Mouse (Mus musculus) hindbrain, embryonic 11.5 days (tissue): ENCODE measurements around the gene Cdkn2b. TPM values are rescaled to one million over a fixed set of nuclear protein-coding genes. Genes with fewer than 3 reads are reported as not detected.

Experiments used
- ATAC-seq: fragments of 200-750 bp; cut with Nextera tagmentation; 2 replicates; pipeline ENCODE4 v1.8.0; 2017; ENCODE audit warnings: mild to moderate bottlenecking, moderate TSS enrichment, moderate library complexity; ENCODE audit not compliant: low FRiP score
- DNase-seq: peaks from one replicate; pipeline ENCODE4 v3.0.0-alpha.2; 2015; ENCODE audit warnings: low spot score
- H3K27ac ChIP-seq: fragments of 300-500 bp; sonication (generic); 2 replicates; pipeline ENCODE4 v1.5.1; 2014; ENCODE audit warnings: mild to moderate bottlenecking, low read depth, low read length
- H3K27me3 ChIP-seq: fragments of 300-500 bp; sonication (generic); 2 replicates; pipeline ENCODE4 v1.6.1; 2014; ENCODE audit warnings: mild to moderate bottlenecking, low read length, moderate library complexity, mixed read lengths; ENCODE audit not compliant: control insufficient read depth, insufficient read depth
- H3K36me3 ChIP-seq: fragments of 300-500 bp; sonication (generic); 2 replicates; pipeline ENCODE4 v1.6.1; 2014; ENCODE audit warnings: mild to moderate bottlenecking, low read length, moderate library complexity, mixed read lengths; ENCODE audit not compliant: control insufficient read depth, insufficient read depth
- H3K4me1 ChIP-seq: fragments of 300-500 bp; sonication (generic); replicated peaks from 2 replicates; pipeline ENCODE4 v1.6.1; 2014; ENCODE audit warnings: low read length, mixed read lengths; ENCODE audit not compliant: control insufficient read depth, insufficient read depth
- H3K4me2 ChIP-seq: fragments of 300-500 bp; sonication (generic); replicated peaks from 2 replicates; pipeline ENCODE4 v1.6.1; 2014; ENCODE audit warnings: mild to moderate bottlenecking, low read depth, low read length
- H3K4me3 ChIP-seq: fragments of 300-500 bp; sonication (generic); 2 replicates; pipeline ENCODE4 v1.5.1; 2014; ENCODE audit warnings: low read depth, low read length
- H3K9ac ChIP-seq: fragments of 300-500 bp; sonication (generic); 2 replicates; pipeline ENCODE4 v1.6.1; 2014; ENCODE audit warnings: low read depth, low read length
- H3K9me3 ChIP-seq: fragments of 300-500 bp; sonication (generic); 2 replicates; pipeline ENCODE4 v1.6.1; 2016; ENCODE audit warnings: low read length; ENCODE audit not compliant: control insufficient read depth
- WGBS: fragments of 180-500 bp; shearing (Covaris S2); extraction: QIAGEN DNeasy Blood & Tissue Kit; methylation state at CpG from one replicate; pipeline ENCODE4 v1.1.7; 2014; 5-methylcytosine and 5-hydroxymethylcytosine counted together
- polyA plus RNA-seq: library from polyadenylated mRNA; unstranded; fragments of >200 nt; fragmentation: Nextera tagmentation; extraction: Ambion mirVana; gene quantifications from 2 replicates; pipeline ENCODE4 v1.2.1, GENCODE M21; 2014

Cdkn2b gene
- polyA plus RNA-seq, 1 experiment from 2014 or later = 1.4 TPM

GRCm38 (mm10) chr4:89282036-89282566, 28.7 kb downstream of the Cdkn2b start:
- Histone ChIP-seq H3K27me3 (peaks cover 79% of the 10 kb centered on the region), H3K4me1 (peaks cover 2% of the 10 kb centered on the region; the same call in 1 of the 2 replicates), H3K9me3 (no peaks in the 10 kb centered on the region), H3K9ac (no peak overlapping the region), H3K27ac (no peak overlapping the region), H3K4me3 (0 out of 2 replicates have a peak overlapping the region, but pooled peaks have one; percentile 3), H3K4me2 (no peak overlapping the region; the same call in 1 of the 2 replicates), H3K36me3 (no peaks in the 10 kb centered on the region)
- under 1% methylated on average over 25 of the region's 25 CpGs for WGBS
- peak; percentile 88 for ATAC-seq
- DNase-seq = peak; percentile 67

GRCm38 (mm10) chr4:89281236-89281635, 29.6 kb downstream of the Cdkn2b start:
- Histone ChIP-seq H3K9me3 (no peaks in the 10 kb centered on the region), H3K36me3 (no peaks in the 10 kb centered on the region), H3K4me2 (no peak overlapping the region), H3K27ac (no peak overlapping the region), H3K4me1 (peaks cover 2% of the 10 kb centered on the region; the same call in 1 of the 2 replicates), H3K9ac (no peak overlapping the region), H3K27me3 (peaks cover 83% of the 10 kb centered on the region), H3K4me3 (no peak overlapping the region)
- 2% methylated on average over 7 of the region's 7 CpGs for WGBS
- ATAC-seq (no peak), DNase-seq (peak; percentile 26)

GRCm38 (mm10) chr4:89279641-89280040, 31.2 kb downstream of the Cdkn2b start:
- Histone ChIP-seq H3K4me3 (no peak overlapping the region), H3K4me1 (peaks cover 2% of the 10 kb centered on the region; the same call in 1 of the 2 replicates), H3K27me3 (peaks cover 90% of the 10 kb centered on the region), H3K9me3 (no peaks in the 10 kb centered on the region), H3K27ac (no peak overlapping the region), H3K36me3 (no peaks in the 10 kb centered on the region), H3K9ac (no peak overlapping the region), H3K4me2 (no peak overlapping the region)
- WGBS = 0% methylated on average over 2 of the region's 2 CpGs
- DNase-seq (no peak), ATAC-seq (no peak)

- 4% methylated on average over 5 of the region's 5 CpGs for WGBS
- Histone ChIP-seq H3K4me1 (peaks cover 2% of the 10 kb centered on the region; the same call in 1 of the 2 replicates), H3K9me3 (no peaks in the 10 kb centered on the region), H3K9ac (no peak overlapping the region), H3K4me2 (no peak overlapping the region), H3K27ac (no peak overlapping the region), H3K27me3 (peaks cover 92% of the 10 kb centered on the region), H3K4me3 (no peak overlapping the region), H3K36me3 (no peaks in the 10 kb centered on the region)
- ATAC-seq = no peak
- DNase-seq = peak; percentile 32
Measured at GRCm38 (mm10) chr4:89277381-89277940, 33.4 kb downstream of the Cdkn2b start.

- Histone ChIP-seq H3K27me3 (peaks cover 92% of the 10 kb centered on the region), H3K9me3 (no peaks in the 10 kb centered on the region), H3K36me3 (no peaks in the 10 kb centered on the region), H3K9ac (no peak overlapping the region), H3K4me2 (no peak overlapping the region), H3K27ac (no peak overlapping the region), H3K4me3 (no peak overlapping the region), H3K4me1 (no peaks in the 10 kb centered on the region)
- ATAC-seq = no peak
- under 1% methylated on average over 37 of the region's 37 CpGs for WGBS
- DNase-seq = peak; percentile 56
Measured at GRCm38 (mm10) chr4:89276669-89277219, 34.1 kb downstream of the Cdkn2b start.

- H3K27me3 ChIP-seq = peaks cover 90% of the 10 kb centered on the region
- no peak overlapping the region for H3K4me2 ChIP-seq
- H3K4me3 ChIP-seq = no peak overlapping the region
- no peaks in the 10 kb centered on the region for H3K36me3 ChIP-seq
- H3K9ac ChIP-seq = no peak overlapping the region
- H3K4me1 ChIP-seq = no peaks in the 10 kb centered on the region
- no peak overlapping the region for H3K27ac ChIP-seq
- no peaks in the 10 kb centered on the region for H3K9me3 ChIP-seq
- WGBS = 3% methylated on average over 25 of the region's 25 CpGs
- DNase-seq (peak; percentile 51), ATAC-seq (no peak)
Measured at GRCm38 (mm10) chr4:89275811-89276584, 34.8 kb downstream of the Cdkn2b start.

GRCm38 (mm10) chr4:89274829-89275548, 35.9 kb downstream of the Cdkn2b start:
- no peak overlapping the region for H3K4me2 ChIP-seq
- H3K36me3 ChIP-seq = no peaks in the 10 kb centered on the region
- no peaks in the 10 kb centered on the region for H3K9me3 ChIP-seq
- no peak overlapping the region for H3K9ac ChIP-seq
- WGBS = 2% methylated on average over 24 of the region's 24 CpGs
- peak; percentile 56 for DNase-seq
- H3K4me3 ChIP-seq = no peak overlapping the region
- H3K27me3 ChIP-seq = peaks cover 90% of the 10 kb centered on the region
- H3K27ac ChIP-seq = no peak overlapping the region
- ATAC-seq = no peak; the same call in 1 of the 2 replicates
- H3K4me1 ChIP-seq = no peaks in the 10 kb centered on the region

- ATAC-seq (no peak), DNase-seq (no peak)
- Histone ChIP-seq H3K27me3 (peaks cover 83% of the 10 kb centered on the region), H3K9ac (no peak overlapping the region), H3K27ac (no peak overlapping the region), H3K9me3 (no peaks in the 10 kb centered on the region), H3K4me2 (no peak overlapping the region), H3K36me3 (no peaks in the 10 kb centered on the region), H3K4me3 (no peak overlapping the region), H3K4me1 (no peaks in the 10 kb centered on the region)
- WGBS = 2% methylated on average over 14 of the region's 14 CpGs
Measured at GRCm38 (mm10) chr4:89274006-89274405, 36.8 kb downstream of the Cdkn2b start.
